Mouse (Mus musculus) thymus, adult 18-20 months (tissue): Measurements from ENCODE around the gene Gtf3c1.

Experiments used
- DNase-seq, 2 experiments: peaks; one replicate each; pipeline ENCODE4 v3.0.0; 2022; ENCODE audit warnings: mixed read lengths in 2 of 2

Gene Gtf3c1

GRCm38 (mm10) chr7:125615453-125615852, 92.1 kb downstream of the Gtf3c1 start:
- no peak for DNase-seq

DNA sequence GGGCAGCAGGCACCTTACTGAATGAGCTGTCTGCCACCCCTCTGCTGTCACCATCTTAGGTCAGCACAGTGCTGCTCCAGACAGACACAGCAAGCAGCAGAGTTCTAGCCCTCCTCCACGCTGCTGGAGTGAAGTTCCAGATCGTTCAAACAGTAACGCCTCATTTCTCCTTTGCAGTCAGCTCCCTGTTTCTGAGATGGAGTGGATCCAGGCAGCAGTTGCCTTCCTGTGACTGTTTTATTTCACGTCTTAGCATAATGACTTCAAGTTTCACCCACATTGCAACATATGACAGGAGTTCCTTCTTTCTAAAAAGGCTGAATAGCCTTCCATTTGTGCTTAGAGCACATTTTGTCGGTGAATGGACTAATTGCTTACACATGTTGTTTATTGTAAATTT, 94.0 kb downstream of the Gtf3c1 start:
- DNase-seq: no peak

DNA sequence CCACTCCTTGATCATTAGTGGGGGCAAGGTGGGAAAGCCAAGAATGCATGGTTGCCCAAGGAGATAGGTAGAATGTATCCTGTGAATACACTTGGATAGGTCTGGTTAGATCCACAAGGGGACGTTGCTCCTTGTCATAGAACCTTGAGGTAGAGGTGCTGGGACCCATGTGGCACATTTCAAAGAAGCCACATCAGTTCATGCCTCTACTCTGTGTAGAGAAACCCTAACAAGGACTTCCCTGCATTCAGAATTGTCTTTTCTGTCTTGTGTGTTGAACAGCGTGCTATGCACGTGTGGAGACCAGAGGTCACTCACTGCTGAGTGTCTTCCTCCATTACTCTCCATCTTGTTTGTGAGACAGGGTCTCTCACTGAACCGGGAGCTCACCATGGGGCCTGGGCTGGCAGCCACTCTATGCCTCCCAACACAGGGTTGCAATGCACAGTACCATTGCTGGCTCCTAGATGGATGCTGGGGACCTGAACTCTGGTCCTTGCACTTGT, 99.3 kb downstream of the Gtf3c1 start:
- no peak for DNase-seq

GRCm38 (mm10) chr7:125607384-125608182, 100.0 kb downstream of the Gtf3c1 start:
- peak in 1 of 2 experiments; percentile 81 for DNase-seq

DNA sequence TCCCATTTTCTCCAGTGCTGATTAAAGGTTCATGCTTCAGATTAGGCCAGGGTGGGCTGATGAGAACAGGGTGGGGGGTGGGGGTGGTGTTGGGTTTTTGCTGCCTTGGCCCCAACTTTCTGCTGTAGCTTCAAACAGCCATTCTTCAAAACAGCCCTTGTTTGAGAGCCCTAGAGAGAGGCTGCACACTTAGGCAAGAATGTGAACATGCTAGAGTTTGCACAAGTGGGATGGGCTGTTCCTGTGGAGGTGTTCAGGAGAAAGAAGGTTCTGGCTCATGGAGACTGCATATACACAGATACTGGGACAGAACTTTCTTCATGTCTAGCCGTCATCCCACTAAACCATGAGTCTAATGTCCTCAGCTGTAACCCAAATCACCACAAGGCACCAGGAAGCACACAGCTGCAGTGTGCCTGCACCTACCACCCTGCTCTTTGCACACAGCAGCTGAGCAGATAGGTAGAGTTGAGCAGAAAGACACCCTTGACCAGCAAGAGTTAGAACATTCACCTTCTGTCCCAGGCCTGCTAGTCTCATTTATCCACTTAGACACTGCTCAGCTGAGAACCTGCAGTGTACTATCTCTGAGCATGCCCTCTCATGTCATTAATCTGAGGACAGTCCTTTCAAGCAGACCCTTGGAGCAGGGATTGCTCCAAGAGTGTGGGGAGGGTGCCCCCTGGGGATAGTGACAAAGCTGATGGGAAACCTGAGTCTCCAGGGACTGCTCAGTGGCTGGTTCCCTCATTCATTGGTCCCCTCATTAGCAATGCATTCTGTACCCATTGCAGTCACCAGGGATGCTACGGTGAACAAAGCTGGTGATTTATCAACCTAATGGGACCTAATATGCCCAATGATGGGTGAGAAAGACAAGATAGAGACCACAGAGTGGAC, 101.1 kb downstream of the Gtf3c1 start:
- DNase-seq: no peak

- peak; percentile 86 to 91 for DNase-seq
These were observed 101.8 kb downstream of the Gtf3c1 start for GRCm38 (mm10) chr7:125605725-125606139.

- DNase-seq: no peak
These were observed 102.9 kb downstream of the Gtf3c1 start for GRCm38 (mm10) chr7:125604362-125605319.

- DNase-seq: peak; percentile 71 to 77
These were observed 104.4 kb downstream of the Gtf3c1 start, which contains the start of gene Il21r for GRCm38 (mm10) chr7:125603185-125603631. TSS of gene Il21r (plus strand) at chr7:125603429.

- no peak for DNase-seq
These were observed 105.6 kb downstream of the Gtf3c1 start for GRCm38 (mm10) chr7:125601821-125602448.

DNA sequence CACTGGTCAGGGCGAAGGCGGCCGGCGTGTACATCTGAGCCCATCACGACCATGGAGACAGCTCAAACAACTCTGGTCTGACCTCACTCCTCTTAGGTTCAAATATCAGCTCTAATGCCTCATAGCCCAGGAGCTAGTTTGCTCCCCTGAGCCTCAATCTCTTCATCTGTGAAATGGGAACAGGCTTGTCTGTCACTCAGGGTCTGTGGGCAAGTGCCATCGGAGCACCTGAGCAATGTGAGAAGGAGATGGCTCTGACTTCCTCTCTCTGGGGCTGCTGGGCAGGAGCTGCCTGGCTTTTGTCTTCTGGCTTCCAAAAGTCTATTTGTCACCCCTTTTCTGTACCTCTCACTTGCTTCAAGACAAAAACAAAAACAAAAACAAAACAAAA, 106.3 kb downstream of the Gtf3c1 start:
- DNase-seq: no peak

DNA sequence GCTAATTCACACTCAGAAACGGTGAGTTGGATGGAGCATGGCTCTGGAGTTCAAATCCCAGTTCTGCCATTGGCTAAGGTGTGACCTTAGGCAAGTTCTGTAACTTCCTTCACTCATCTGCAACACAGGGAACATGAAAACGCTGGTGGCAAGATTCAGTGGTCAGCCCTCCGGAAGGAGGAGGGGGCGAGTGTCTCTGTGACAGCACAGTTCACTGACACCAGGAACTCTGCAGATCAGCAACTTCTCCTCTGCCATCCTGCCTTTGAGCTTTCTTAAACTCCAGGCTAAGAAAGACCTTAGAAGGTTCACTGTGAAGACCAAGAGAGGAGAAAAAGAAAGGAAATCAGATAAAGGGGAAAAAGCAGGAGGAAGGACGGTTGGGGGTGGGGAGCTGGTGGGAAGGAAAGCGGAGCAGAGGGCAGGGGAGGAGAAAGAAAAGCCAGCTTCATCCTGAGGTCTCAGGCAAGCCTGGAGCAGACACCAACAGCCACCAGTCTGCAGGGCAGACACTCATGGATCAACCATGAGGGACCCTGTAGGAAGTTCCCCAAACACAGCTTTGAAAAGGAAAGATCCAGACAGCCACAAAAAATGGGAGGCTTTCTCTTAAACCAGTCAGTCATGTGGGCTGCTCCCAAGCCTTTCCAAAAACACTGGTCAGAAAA, 106.8 kb downstream of the Gtf3c1 start:
- DNase-seq: no peak

GRCm38 (mm10) chr7:125600136-125600535, 107.4 kb downstream of the Gtf3c1 start:
- no peak for DNase-seq

- no peak for DNase-seq
These were observed 108.1 kb downstream of the Gtf3c1 start for GRCm38 (mm10) chr7:125599373-125599973.

- DNase-seq: no peak
These were observed 109.8 kb downstream of the Gtf3c1 start for GRCm38 (mm10) chr7:125597516-125598347.

DNA sequence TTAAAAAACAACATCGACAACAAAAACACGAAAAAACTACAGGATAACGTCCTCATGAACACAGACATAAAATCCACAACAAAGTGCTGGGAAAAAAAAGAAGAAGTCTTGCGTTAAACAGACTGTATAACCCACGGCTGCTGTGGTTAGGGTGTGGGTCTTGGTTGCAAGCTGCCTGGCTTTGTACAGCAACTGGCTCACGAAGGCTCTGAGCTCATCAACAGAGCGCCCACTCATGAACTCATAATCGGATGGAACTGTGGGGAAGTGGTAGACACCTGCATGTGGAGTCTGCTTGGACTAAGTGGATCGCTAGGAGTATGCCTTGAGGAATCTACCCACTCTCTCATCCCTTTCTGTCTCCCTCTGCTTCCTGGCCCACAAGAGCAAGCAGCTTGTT, 110.5 kb downstream of the Gtf3c1 start:
- no peak for DNase-seq

DNA sequence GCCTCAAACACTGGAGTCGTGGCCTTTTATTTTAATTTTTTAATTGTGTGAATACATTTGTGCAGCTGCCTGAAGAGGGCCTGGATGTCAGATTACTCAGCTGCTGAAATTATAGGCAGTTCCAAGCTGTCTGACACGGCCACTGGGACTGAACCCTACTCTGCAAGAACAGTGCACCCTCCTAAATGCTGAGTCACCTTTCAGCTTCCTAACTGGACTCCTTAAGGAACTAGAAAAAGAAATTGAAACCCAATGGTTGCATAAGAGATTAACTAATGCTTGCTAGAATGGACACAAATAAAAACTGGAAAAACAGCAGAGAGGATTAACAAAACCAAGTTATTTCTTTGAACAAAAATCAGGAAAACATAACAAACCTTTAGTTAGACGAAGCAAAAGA, 111.2 kb downstream of the Gtf3c1 start:
- no peak for DNase-seq

DNA sequence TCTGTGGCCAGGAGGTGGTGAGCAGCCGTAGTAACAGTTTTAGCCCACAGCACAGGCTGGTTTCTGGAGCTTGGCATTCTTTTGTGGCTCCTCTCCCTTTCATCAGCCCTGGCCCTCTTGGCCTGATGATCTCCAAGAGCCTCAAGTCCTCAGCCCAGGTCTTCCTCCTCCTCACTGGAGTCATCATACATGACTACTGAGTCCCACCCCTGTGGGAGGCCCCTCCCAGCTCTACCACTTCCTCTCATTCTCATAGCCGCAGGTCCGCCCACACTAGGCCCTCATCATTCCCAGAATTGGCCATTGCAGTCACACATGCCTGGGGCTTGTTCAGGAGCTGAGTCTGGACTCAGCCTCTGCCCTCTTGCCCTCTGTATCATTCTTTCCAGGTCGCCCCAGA, 113.7 kb downstream of the Gtf3c1 start:
- peak; percentile 59 to 76 for DNase-seq
